Mouse (Mus musculus): ENCODE measurements around the gene Pdzd2. TPM values are rescaled to one million over a fixed set of nuclear protein-coding genes. Genes with fewer than 3 reads are reported as not detected.

The Pdzd2 gene
- polyA plus RNA-seq, 2 experiments, result 0.19 to 0.89 TPM

DNA sequence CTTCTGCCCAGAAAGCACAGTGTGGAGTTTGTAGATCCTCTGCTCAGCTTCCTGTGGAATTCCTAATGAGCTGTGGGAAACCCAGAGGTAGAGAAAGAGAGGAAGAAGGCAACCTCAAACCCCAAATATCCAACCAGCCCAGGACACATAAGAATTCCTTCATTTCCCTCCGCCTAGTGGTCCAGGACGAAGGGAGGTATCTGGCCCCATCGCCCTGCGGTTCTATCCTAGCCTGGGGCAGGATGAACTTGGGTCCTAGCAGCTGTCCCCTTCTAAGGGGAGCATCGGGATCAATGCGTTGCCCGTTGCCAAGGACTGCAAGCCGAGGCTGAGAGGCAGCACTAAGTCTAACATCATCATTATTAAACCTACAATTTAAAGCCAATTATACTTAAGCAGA is 104.8 kb downstream of the Pdzd2 start:
- WGBS (ENCODE audit: insufficient replicate concordance), result 73% methylated on average over 8 of the region's 8 CpGs
- no peak overlapping the region for H3K9ac ChIP-seq (replicated peaks)
- H3K4me1 ChIP-seq (replicated peaks; ENCODE audit: control insufficient read depth in 2 of 2, insufficient read depth in 2 of 2, low read length in 1 of 2), result peaks cover 0 to 10% of the 10 kb centered on the region in 2 experiments; a peak in 2 of 4 replicates
- no peaks in the 10 kb centered on the region for H3K27me3 ChIP-seq (ENCODE audit: control insufficient read depth, insufficient read depth, low read length)
- DNase-seq (ENCODE audit: low read depth in 3 of 3, low spot score in 3 of 3) (no peak), ATAC-seq (ENCODE audit: insufficient read depth) (no peak)
- no peaks in the 10 kb centered on the region for H3K36me3 ChIP-seq (replicated peaks; ENCODE audit: control insufficient read depth, insufficient read depth, low read depth)
- no peak overlapping the region for H3K27ac ChIP-seq
- no peaks in the 10 kb centered on the region for H3K9me3 ChIP-seq (ENCODE audit: control insufficient read depth, low read length)
- TF ChIP-seq EP300 (IDR thresholded peaks at IDR 0.05; ENCODE audit: low read depth), result no peak
- no peak for TF ChIP-seq CTCF (IDR thresholded peaks at IDR 0.05; ENCODE audit: low read depth)
- no peak overlapping the region for H3K4me3 ChIP-seq (ENCODE audit: insufficient read depth in 1 of 2, low read depth in 2 of 2, low read length in 2 of 2)
- H3K4me2 ChIP-seq (ENCODE audit: low read depth), result no peak overlapping the region

DNA sequence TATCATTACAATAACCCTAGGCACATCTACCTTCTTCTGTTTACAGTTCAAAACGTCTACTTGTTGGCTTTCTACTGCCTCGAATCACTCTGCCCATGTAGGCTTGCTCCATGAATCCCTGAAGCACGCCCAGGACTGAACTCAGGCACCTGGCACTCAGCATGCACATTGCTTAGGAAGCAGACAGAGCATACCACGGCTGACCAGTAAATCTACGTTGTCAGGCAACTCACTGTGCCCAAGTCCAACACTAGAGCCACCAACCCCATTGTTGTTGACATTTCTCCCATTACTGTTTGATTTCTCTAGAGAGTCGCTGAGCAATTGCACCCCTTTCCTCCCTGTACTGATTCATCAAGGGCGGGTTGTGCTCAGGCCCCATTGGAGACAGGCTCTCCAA is 110.6 kb downstream of the Pdzd2 start:
- Histone ChIP-seq H3K9me3 (ENCODE audit: control insufficient read depth, low read length) (no peaks in the 10 kb centered on the region), H3K9ac (replicated peaks) (no peak overlapping the region), H3K4me3 (ENCODE audit: insufficient read depth in 1 of 2, low read depth in 2 of 2, low read length in 2 of 2) (no peak overlapping the region), H3K4me2 (ENCODE audit: low read depth) (no peak overlapping the region), H3K27ac (no peak overlapping the region), H3K4me1 (replicated peaks; ENCODE audit: control insufficient read depth in 2 of 2, insufficient read depth in 2 of 2, low read length in 1 of 2) (peaks cover 0 to 12% of the 10 kb centered on the region in 2 experiments; a peak in 2 of 4 replicates), H3K27me3 (ENCODE audit: control insufficient read depth, insufficient read depth, low read length) (no peaks in the 10 kb centered on the region), H3K36me3 (replicated peaks; ENCODE audit: control insufficient read depth, insufficient read depth, low read depth) (no peaks in the 10 kb centered on the region)
- 55% methylated on average over 7 of the region's 7 CpGs for WGBS (ENCODE audit: insufficient replicate concordance)
- DNase-seq (ENCODE audit: low read depth in 3 of 3, low spot score in 3 of 3) (no peak), ATAC-seq (ENCODE audit: insufficient read depth) (no peak)
- TF ChIP-seq EP300 (IDR thresholded peaks at IDR 0.05; ENCODE audit: low read depth) (no peak), CTCF (IDR thresholded peaks at IDR 0.05; ENCODE audit: low read depth) (no peak)

DNA sequence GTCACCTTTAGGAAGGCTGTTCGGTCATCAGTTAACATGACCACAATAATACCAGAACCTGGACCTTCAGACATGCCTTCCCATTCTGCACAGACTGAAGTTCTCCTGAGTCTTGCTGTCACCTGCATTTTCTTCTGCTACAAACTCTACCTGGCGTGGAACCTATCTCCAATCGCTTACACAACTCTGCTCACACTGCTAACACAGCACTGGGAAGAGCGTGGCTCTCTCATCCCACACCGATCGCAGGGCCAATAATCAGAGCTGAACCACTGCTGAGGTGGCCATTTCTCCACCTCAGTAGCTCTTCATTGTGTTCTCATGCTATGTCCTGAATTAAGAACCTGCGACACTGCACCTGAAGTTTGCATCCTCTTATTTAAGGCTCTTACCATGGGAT is 111.3 kb downstream of the Pdzd2 start:
- no peak overlapping the region for H3K4me3 ChIP-seq (ENCODE audit: insufficient read depth in 1 of 2, low read depth in 2 of 2, low read length in 2 of 2)
- H3K27me3 ChIP-seq (ENCODE audit: control insufficient read depth, insufficient read depth, low read length), result no peaks in the 10 kb centered on the region
- no peak for DNase-seq (ENCODE audit: low read depth in 3 of 3, low spot score in 3 of 3)
- no peaks in the 10 kb centered on the region for H3K36me3 ChIP-seq (replicated peaks; ENCODE audit: control insufficient read depth, insufficient read depth, low read depth)
- H3K27ac ChIP-seq, result no peak overlapping the region
- H3K4me1 ChIP-seq (replicated peaks; ENCODE audit: control insufficient read depth in 2 of 2, insufficient read depth in 2 of 2, low read length in 1 of 2), result peaks cover 0 to 12% of the 10 kb centered on the region in 2 experiments; a peak in 2 of 4 replicates
- 77% methylated on average over 7 of the region's 7 CpGs for WGBS (ENCODE audit: insufficient replicate concordance)
- TF ChIP-seq EP300 (IDR thresholded peaks at IDR 0.05; ENCODE audit: low read depth) (no peak), CTCF (IDR thresholded peaks at IDR 0.05; ENCODE audit: low read depth) (no peak)
- no peaks in the 10 kb centered on the region for H3K9me3 ChIP-seq (ENCODE audit: control insufficient read depth, low read length)
- no peak overlapping the region for H3K4me2 ChIP-seq (ENCODE audit: low read depth)
- no peak for ATAC-seq (ENCODE audit: insufficient read depth)
- no peak overlapping the region for H3K9ac ChIP-seq (replicated peaks)

DNA sequence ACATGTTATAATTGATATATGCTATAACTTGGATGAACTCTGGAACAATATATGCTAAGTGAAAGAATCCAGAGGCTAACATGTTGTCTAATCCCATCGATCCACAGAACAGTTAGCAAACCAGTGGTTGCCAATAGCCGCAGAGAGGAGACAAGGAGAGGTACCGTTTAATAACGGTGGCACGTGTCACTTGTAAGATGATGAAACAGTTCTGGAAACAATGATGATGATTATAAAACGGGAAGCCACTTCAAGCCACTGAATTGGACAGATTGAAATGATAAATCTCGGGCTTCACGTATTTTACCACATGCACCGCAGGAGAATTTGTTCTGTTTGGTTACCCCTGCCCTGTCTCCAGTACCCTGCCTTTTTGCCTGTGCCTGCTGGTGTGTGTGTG is 112.8 kb downstream of the Pdzd2 start:
- DNase-seq (ENCODE audit: low read depth in 3 of 3, low spot score in 3 of 3), result no peak
- Histone ChIP-seq H3K27ac (no peak overlapping the region), H3K4me2 (ENCODE audit: low read depth) (no peak overlapping the region), H3K4me1 (replicated peaks; ENCODE audit: control insufficient read depth in 2 of 2, insufficient read depth in 2 of 2, low read length in 1 of 2) (peaks cover 0 to 12% of the 10 kb centered on the region in 2 experiments; a peak in 2 of 4 replicates), H3K27me3 (ENCODE audit: control insufficient read depth, insufficient read depth, low read length) (no peaks in the 10 kb centered on the region), H3K9ac (replicated peaks) (no peak overlapping the region), H3K4me3 (ENCODE audit: insufficient read depth in 1 of 2, low read depth in 2 of 2, low read length in 2 of 2) (no peak overlapping the region), H3K9me3 (ENCODE audit: control insufficient read depth, low read length) (no peaks in the 10 kb centered on the region), H3K36me3 (replicated peaks; ENCODE audit: control insufficient read depth, insufficient read depth, low read depth) (no peaks in the 10 kb centered on the region)
- no peak for ATAC-seq (ENCODE audit: insufficient read depth)
- TF ChIP-seq EP300 (IDR thresholded peaks at IDR 0.05; ENCODE audit: low read depth) (no peak), CTCF (IDR thresholded peaks at IDR 0.05; ENCODE audit: low read depth) (no peak)
- 65% methylated on average over 9 of the region's 9 CpGs for WGBS (ENCODE audit: insufficient replicate concordance)

DNA sequence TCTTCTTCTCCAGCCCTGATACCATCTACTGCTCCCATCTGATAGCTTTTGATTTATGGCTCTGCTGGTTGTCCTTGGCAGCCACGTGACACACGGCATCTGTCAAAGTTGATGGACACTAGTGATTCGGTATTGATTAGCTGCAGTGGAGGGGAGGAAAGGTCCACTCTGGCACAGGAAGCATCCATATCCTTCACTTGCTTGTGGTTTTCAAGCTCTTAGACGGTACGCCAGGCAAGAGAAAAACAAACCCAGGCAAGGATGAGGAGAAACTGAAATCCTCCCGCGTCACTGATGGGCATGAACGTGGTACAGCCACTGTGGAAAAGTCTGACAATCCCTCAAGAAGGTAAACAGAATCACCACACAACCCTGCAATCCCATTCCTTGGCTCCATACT is 113.6 kb downstream of the Pdzd2 start:
- DNase-seq (ENCODE audit: low read depth in 3 of 3, low spot score in 3 of 3), result no peak
- WGBS (ENCODE audit: insufficient replicate concordance), result 7% methylated on average over 8 of the region's 8 CpGs
- Histone ChIP-seq H3K9ac (replicated peaks) (no peak overlapping the region), H3K9me3 (ENCODE audit: control insufficient read depth, low read length) (no peaks in the 10 kb centered on the region), H3K27me3 (ENCODE audit: control insufficient read depth, insufficient read depth, low read length) (no peaks in the 10 kb centered on the region), H3K27ac (no peak overlapping the region), H3K4me2 (ENCODE audit: low read depth) (no peak overlapping the region), H3K4me1 (replicated peaks; ENCODE audit: control insufficient read depth in 2 of 2, insufficient read depth in 2 of 2, low read length in 1 of 2) (peaks cover 0 to 7% of the 10 kb centered on the region in 2 experiments; a peak in 2 of 4 replicates), H3K4me3 (ENCODE audit: insufficient read depth in 1 of 2, low read depth in 2 of 2, low read length in 2 of 2) (no peak overlapping the region), H3K36me3 (replicated peaks; ENCODE audit: control insufficient read depth, insufficient read depth, low read depth) (no peaks in the 10 kb centered on the region)
- TF ChIP-seq EP300 (IDR thresholded peaks at IDR 0.05; ENCODE audit: low read depth) (no peak), CTCF (IDR thresholded peaks at IDR 0.05; ENCODE audit: low read depth) (no peak)
- ATAC-seq (ENCODE audit: insufficient read depth), result no peak
